Mouse (Mus musculus) adrenal gland, postnatal 36 days (tissue): ENCODE measurements at regions not wholly inside any gene's neighbourhood (a gene's known extent, or its start where the extent isn't known, plus 50 kb on each side); places are given as distances from the start of the nearest gene placed in this dataset.

ENCODE experiments used
- DNase-seq, 2 experiments: peaks; one replicate each; pipeline ENCODE4 v3.0.0; 2021; ENCODE audit warnings: mixed read lengths in 1 of 2

DNA sequence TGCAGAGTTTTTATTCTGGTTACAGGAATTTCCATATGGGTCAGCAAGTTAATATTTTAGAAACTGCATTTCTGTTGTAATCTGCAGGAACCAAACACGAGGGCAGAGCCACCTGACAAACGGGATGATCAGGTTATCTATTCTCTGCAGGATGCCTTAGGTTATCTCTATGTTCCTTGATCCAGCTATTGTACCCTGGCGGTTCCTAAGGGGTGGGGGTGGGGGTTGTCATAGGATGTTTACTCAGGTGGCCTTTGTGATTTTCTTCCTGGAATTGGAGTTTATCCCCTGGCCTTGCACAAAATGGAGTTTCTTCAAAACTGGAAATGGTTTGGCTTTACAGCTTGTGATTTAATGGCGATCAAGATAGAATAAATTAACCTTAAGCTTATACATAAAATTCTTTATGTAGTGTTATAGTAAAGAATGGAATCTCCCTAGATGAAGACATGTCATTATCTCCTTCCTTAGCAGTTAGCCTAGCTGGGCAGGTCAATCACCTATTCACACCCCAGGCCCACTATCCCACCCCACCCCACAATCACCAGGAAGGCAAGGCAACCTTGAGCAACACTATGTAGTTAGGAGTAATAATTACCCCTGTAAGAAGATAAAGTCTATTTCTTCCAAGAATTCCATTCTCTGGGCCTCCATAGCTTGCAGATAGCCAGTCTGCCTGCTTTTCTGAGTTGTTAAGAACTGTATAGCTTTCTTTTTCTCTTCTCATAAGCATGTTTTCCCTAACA, 192.3 kb upstream of the B430218F22Rik start:
- DNase-seq, result no peak

DNA sequence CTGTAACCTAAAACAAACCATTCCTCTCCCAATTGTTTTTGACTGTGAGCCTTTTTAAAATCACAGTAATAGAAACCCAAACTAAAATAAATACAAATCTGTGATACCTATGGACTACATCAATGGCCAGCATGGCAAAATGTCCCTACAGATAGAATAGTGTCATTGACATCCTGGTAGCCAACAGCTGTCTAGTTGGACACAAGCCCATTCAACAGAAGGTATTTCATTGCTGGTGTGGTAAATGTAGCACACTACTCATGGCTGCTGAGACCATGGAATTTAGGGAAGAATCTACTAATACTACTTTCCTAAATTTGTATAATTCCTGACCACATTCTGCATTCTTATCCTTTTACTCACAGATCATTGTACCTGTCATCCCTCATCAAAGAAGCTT, 178.3 kb upstream of the B430218F22Rik start:
- DNase-seq, result no peak

DNA sequence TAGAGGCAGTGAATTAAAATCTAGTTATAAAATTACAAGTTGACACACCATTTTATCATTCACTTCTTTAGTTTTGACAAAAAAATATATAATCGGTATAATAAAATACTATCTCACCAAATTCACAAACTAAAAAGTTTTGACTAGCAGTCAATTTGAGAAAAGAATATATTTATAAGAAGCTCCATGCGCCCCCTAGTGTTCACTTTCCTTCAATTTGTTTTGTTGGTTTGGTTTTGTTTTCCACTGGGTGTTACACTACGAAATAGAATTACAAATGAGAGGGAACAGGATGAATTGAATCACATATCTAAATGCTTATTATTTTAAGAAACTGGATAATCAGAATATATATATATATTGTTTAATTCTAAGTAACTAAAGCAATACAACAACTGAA, 159.1 kb upstream of the B430218F22Rik start:
- peak; percentile 3 to 26 for DNase-seq

DNA sequence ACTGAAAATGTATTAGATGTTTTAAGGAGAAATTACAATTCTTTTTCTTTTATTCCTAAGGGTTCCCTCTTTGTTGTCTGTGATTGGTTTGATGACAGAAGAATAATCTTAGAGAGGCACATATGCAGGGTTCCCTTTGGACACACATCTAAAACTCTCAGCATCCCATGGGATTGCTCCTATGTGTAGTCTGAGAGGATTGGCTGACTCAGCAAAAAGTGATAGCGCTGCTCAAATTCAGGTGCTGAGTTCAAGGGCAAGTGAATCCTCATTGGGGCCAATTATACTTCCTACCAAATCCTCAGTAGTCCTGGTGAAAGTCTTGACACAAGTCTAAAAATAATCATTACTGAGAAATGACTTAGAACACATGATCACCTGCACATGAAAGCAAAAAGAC, 148.5 kb upstream of the B430218F22Rik start:
- no peak for DNase-seq

DNA sequence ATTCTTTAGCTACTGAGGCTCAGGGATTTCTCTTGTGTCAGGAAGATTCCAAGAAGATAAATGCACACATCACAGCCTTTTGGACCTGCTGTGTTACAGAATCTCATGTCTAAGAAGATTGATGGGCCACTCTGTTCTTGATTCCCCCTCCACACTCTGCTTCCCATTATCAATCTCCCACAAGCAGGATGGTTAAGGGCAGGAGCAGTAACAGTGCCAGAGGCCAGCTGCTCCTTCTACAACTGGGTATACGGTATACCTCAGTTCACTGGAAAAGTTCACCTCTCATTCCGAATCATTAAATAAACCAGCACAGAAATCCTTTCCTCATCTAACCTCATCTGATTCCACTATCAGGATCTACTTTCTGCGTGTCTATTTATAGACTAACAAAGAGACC, 141.8 kb upstream of the B430218F22Rik start:
- DNase-seq, result no peak

DNA sequence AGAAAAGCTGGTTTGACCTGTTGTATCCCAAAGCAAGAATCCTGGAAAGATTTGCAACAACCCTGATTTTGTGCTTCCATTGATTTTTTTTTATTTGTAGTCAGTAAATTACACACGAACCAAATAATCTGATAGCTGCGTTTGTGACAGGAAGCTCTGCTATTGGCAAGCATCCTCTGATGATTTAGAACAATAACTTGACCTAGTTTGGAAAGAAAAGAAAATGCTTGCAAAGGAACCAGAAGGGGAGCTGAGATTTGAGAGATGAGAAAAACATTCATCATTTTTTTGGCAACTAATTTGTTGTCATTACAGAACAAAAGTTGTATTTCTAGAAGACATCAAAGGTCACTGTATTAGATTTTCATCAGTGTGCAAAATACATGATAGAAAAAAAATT, 140.9 kb upstream of the B430218F22Rik start:
- no peak for DNase-seq

DNA sequence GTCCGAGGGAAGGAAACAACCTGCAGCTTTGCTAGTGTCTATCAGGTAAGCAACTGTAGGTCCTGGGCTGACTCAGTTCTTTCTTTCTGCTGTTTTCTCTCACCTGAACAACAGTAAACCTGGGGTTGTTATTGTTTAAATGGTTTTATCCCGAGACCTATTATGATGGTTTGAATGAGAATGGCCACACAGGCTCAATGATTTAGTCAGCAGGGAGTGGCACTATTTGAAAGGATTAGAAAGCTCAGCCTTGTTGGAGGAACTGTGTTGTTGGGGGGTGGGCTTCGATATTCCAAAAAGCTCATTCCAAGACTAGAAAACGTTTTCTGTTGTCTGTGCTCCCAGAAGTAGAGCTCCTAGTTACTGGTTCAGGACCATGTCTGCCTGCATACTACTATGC, 126.8 kb upstream of the B430218F22Rik start:
- DNase-seq, result no peak

DNA sequence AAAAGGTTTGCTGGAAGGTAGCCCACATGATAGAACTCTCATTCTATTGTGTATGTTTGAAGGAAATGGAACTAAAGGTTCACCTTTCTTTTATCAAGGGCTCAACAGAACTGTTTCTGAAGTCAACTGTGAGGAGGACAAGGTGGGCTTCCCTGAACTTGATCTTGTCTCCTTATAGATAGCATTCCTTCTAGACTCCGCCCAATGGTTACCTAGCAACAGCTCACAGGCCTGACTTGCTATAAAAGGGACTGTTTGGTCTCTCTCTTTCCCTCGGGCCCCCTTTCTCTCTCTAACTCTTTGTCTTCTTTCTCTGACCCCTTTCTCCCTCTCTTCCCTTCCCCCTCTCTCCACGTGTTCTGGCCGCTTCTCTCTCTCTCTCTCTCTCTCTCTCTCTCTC, 123.5 kb upstream of the B430218F22Rik start:
- no peak for DNase-seq

DNA sequence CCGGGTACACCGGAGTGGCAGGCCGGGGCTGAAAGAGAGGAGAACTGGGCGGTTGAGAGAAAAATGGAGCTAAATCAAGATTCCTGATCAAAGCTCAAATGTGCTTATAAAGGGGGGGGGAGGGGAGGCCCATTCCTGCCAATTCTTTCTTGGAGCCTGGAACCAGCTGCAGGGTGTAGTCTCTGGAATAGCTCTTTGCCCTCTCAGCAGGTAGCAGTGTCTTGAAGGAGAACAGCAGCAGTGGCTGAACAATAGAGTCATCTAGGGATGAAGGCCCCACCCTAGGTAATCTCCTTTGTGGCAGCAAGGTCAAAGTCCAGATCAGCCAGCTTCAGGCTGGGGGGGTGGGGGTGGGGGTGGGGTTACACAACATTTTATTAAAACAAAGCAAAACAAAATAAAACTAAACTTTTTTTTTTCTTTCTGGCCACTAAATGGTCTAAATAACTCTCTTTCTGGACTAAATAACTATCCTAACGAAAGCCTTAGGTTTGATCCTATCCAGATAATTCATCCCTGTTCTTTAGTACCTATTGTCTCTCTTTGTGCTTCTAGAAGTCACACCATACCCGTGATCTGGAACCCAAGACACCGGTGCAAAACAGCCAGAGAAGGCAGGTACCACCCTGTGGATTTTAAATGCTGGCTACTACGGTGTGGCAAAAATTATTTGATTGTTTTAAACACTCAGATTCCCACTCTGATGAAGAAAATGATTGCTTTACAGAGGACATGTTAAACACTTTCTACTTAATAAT, 120.5 kb upstream of the B430218F22Rik start:
- no peak for DNase-seq

DNA sequence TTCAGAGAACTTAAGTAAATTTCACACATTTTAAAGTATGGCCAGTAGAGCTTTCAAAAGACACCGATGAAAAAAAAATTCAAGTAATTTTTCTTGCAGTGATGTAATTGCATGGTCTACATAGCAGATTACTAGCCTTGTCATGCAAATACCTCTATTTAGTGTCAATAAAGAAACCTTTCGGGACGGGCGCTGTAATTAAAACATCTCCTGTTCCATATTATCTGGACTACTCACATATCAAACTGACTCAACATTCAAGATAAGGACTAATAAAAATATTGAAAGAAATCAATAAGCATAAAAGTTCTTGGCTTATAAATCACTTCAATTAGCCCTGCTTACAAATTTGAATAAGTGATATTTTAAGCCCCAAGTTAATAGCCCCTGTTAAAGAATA, 113.5 kb upstream of the B430218F22Rik start:
- no peak for DNase-seq

DNA sequence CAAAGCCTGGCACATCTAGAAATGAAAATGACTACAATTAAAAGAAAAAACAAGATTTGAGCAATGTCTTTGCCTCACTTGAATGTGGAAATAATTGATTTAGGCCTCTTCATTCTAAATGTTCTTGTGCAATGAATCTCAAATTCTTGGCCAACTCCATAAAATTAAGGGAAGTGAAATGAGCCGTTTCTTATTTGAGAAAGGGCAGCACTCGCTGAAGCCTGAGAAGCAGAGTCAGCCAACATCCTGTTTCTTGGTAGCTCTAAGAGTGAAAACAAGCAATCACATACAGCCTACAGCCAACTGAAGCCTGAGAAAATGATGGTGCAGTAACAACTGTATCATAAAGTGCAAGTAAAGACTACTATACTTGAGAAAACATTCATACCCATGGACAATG, 105.5 kb upstream of the B430218F22Rik start:
- DNase-seq, result no peak

DNA sequence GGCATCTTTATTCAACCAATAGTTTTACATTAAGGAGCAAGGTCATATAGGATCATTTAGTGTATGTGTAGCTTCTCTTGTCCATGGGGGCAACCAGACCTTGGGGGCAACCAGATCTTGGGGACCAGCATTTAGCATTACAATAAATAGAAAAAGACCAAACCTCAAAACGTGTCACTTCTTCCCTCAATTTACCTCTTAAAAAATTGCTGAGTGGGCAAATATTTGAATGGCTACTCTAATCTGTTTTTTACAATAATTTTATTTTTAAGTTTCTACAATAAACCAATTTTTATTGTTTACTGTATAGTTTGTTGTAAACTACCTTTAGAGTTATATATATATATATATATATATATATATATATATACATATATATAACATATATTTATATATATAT, 92.7 kb upstream of the B430218F22Rik start:
- no peak for DNase-seq

DNA sequence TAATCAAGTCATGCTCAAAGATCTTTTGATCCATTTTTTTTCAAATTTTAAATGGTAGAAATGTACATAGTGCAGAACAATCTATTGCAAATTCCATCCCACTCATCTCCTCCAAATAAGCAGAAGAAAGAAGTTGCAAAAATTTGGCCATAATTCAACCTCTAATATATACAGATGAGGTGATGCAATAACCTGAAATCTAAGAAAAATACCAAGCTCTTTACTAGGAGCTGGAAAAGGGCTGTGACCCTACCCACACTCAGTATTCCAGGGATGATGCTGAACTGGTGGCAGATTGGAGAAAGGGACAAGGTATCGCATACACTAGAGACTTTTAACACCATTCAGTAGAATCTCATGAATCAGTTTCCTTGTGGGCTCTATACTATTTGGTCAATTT, 76.3 kb upstream of the B430218F22Rik start:
- DNase-seq, result no peak

DNA sequence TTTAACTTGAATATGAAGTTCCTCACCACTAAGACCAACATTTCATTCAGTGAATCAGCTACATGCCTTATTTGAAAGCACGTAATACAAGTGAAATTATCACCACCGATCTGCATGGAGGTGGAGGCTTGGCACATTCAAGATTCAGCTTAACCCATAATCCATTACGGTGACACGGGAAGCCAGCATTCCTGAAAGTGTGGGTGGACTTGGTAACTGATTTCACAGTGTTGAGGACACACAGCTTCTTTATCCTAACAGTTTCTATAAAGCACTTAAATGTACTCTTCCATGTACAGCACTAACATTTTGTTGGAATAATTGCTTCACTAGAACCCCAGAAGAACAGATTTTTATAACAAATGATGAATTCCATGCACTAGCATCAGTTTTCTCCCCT, 72.8 kb upstream of the B430218F22Rik start:
- no peak for DNase-seq
